Mouse (Mus musculus): ENCODE measurements around the gene Map9. TPM values are rescaled to one million over a fixed set of nuclear protein-coding genes. Genes with fewer than 3 reads are reported as not detected.
"Not testable (repeated sequence)": the region's sequence is repeated elsewhere in the genome, so short reads cannot be mapped to it uniquely, and the experiment has no call there.

Gene Map9
- polyA plus RNA-seq, 1 experiment = 0.49 TPM

GRCm38 (mm10) chr3:82435351-82435750, 77.5 kb downstream of the Map9 start:
- no peak overlapping the region for H3ac ChIP-seq (ENCODE audit: control insufficient read depth, insufficient read length)
- TF ChIP-seq REST (IDR thresholded peaks at IDR 0.05; ENCODE audit: insufficient read depth, insufficient read length) (no peak), TCF12 (IDR thresholded peaks at IDR 0.05; ENCODE audit: insufficient read depth, poor library complexity, severe bottlenecking) (no peak), SRF (IDR thresholded peaks at IDR 0.05; ENCODE audit: control insufficient read depth, insufficient read length, low read depth) (no peak), POLR2A (IDR thresholded peaks at IDR 0.05; ENCODE audit: insufficient read length, low read depth) (no peak), MAX (IDR thresholded peaks at IDR 0.05; ENCODE audit: low read depth) (no peak), MYOD1 (IDR thresholded peaks at IDR 0.05; ENCODE audit: control insufficient read depth in 1 of 3, insufficient read length in 2 of 3, low read depth in 2 of 3) (no peak), TCF3 (IDR thresholded peaks at IDR 0.05; ENCODE audit: insufficient read length, low read depth) (no peak), E2F4 (IDR thresholded peaks at IDR 0.05; ENCODE audit: insufficient read depth) (no peak), CEBPB (IDR thresholded peaks at IDR 0.05; ENCODE audit: insufficient read depth, poor library complexity, severe bottlenecking) (no peak)
- H3K4me2 ChIP-seq (ENCODE audit: low read depth) = no peak overlapping the region
- no peak overlapping the region for H3K4me3 ChIP-seq
- H3K27me3 ChIP-seq (ENCODE audit: control insufficient read depth, insufficient read depth, insufficient read length) = no peaks in the 10 kb centered on the region
- no peaks in the 10 kb centered on the region for H3K79me2 ChIP-seq (ENCODE audit: control insufficient read depth, insufficient read depth)
- H3K36me3 ChIP-seq (ENCODE audit: control insufficient read depth, insufficient read depth) = no peaks in the 10 kb centered on the region

DNA sequence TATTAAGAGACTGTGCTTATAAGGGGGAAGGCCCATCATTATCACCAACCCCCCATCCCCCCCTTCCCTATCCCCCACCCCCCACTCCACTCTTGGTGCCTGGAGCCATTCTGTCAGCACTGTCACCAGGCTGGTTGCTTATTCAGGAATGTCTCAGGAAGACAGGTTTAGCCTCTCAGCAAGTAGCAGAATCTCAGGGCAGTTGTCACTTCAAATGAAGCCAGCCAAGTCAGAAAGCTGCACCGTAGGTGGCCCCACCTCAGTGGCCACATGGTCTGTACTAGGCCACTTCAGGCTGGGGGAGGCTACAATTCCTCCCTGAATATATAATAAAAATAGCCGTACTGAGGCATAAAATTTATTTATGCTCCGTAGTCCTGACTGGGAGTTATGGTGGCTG, 83.1 kb downstream of the Map9 start:
- H3K4me3 ChIP-seq = no peak overlapping the region
- TF ChIP-seq MAX (IDR thresholded peaks at IDR 0.05; ENCODE audit: low read depth) = no peak
- TF ChIP-seq E2F4 (IDR thresholded peaks at IDR 0.05; ENCODE audit: insufficient read depth) = no peak
- TF ChIP-seq CEBPB (IDR thresholded peaks at IDR 0.05; ENCODE audit: insufficient read depth, poor library complexity, severe bottlenecking) = no peak
- no peak for TF ChIP-seq MYOG (IDR thresholded peaks at IDR 0.05; ENCODE audit: control insufficient read depth in 1 of 3, insufficient read depth in 1 of 3, insufficient read length in 2 of 3, low read depth in 2 of 3)
- no peak for TF ChIP-seq REST (IDR thresholded peaks at IDR 0.05; ENCODE audit: insufficient read depth, insufficient read length)
- no peak for TF ChIP-seq POLR2A (IDR thresholded peaks at IDR 0.05; ENCODE audit: insufficient read length, low read depth)
- TF ChIP-seq POLR2AphosphoS2 (IDR thresholded peaks at IDR 0.05; ENCODE audit: insufficient read length, low read depth) = no peak
- TF ChIP-seq TCF3 (IDR thresholded peaks at IDR 0.05; ENCODE audit: insufficient read length, low read depth) = no peak

GRCm38 (mm10) chr3:82441601-82442000, 83.8 kb downstream of the Map9 start:
- not testable (repeated sequence) for H3K4me2 ChIP-seq (ENCODE audit: low read depth); H3K27me3 ChIP-seq (ENCODE audit: control insufficient read depth, insufficient read depth, insufficient read length); H3K4me3 ChIP-seq; H3K36me3 ChIP-seq (ENCODE audit: control insufficient read depth, insufficient read depth); H3K79me2 ChIP-seq (ENCODE audit: control insufficient read depth, insufficient read depth); H3ac ChIP-seq (ENCODE audit: control insufficient read depth, insufficient read length)

More for the DNA sequence above, 83.1 kb downstream of the Map9 start:
- Histone ChIP-seq H3K4me2 (ENCODE audit: low read depth) (no peak overlapping the region), H3ac (ENCODE audit: control insufficient read depth, insufficient read length) (no peak overlapping the region), H3K79me2 (ENCODE audit: control insufficient read depth, insufficient read depth) (no peaks in the 10 kb centered on the region), H3K36me3 (ENCODE audit: control insufficient read depth, insufficient read depth) (no peaks in the 10 kb centered on the region), H3K27me3 (ENCODE audit: control insufficient read depth, insufficient read depth, insufficient read length) (no peaks in the 10 kb centered on the region)

Other genes with a start within 250 kb of the Map9 start
- gene Gucy1a1, start 212.3 kb upstream of the Map9 start, polyA plus RNA-seq (2012; fragmentation: generic; extraction: Trizol) = not detected
- gene Npy2r, start 190.0 kb downstream of the Map9 start, polyA plus RNA-seq (2012; fragmentation: generic; extraction: Trizol) = not detected

Measured in myocyte (in vitro differentiated cells).